Mouse (Mus musculus): ENCODE results near the gene Adamts18. TPM values are rescaled to one million over a fixed set of nuclear protein-coding genes. Genes with fewer than 3 reads are reported as not detected.

Adamts18 gene
- polyA plus RNA-seq, 1 experiment from 2014 or later: 3.0 TPM

DNA sequence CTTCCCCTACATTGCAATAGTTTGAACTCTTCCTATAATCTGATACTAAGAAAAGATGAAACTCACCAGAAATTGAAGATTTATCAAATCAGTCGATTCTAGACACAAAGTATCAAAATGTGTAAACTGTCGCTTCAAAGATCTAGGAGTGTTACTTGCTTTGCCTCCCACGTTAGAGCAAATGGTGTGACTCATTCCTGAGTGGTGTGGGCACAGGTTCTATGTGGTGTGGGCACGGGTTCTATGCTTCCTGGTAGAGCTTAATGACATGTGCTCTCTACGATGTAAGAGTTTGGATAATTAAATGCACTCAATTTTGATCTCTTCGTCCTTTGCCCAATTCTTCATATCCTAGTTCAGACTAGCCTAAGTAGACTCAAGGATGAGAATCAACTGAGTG lies 23.9 kb upstream of the Adamts18 start:
- Histone ChIP-seq H3K36me3 (ENCODE audit: control insufficient read depth, insufficient read depth, low read length) (no peaks in the 10 kb centered on the region), H3K4me1 (ENCODE audit: control insufficient read depth, insufficient read depth, low read length) (no peaks in the 10 kb centered on the region), H3K9me3 (ENCODE audit: control insufficient read depth, low read length) (no peaks in the 10 kb centered on the region), H3K4me3 (replicated peaks; ENCODE audit: low read depth, low read length) (no peak overlapping the region), H3K27ac (replicated peaks; ENCODE audit: low read depth, low read length) (no peak overlapping the region), H3K4me2 (ENCODE audit: low read length) (no peak overlapping the region), H3K27me3 (ENCODE audit: control insufficient read depth, insufficient read depth, low read length) (no peaks in the 10 kb centered on the region), H3K9ac (replicated peaks; ENCODE audit: low read length) (no peak overlapping the region)
- DNase-seq: no peak
- WGBS: 94% methylated on average over 6 of the region's 6 CpGs
- no peak for ATAC-seq (ENCODE audit: low FRiP score, low TSS enrichment)

DNA sequence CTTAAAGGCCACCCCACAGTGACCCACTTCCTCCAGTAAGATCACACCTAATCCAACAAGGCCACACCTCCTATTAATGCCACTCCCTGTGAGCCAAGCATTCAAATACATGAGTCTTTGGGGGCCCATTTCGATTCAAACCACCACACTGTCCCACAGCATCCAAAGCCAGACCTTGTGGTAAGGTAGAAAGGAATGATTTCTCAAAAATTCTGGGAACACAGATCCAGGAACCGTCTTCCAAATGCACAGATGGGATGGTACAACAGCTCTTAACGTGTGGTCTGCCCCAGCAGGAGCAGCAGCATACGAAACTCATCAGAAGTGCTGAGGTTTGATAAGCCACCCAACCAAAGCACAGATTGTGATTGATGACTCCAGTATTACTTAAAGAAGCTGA lies 18.0 kb upstream of the Adamts18 start:
- Histone ChIP-seq H3K27ac (replicated peaks; ENCODE audit: low read depth, low read length) (no peak overlapping the region), H3K9me3 (ENCODE audit: control insufficient read depth, low read length) (no peaks in the 10 kb centered on the region), H3K4me3 (replicated peaks; ENCODE audit: low read depth, low read length) (no peak overlapping the region), H3K4me1 (ENCODE audit: control insufficient read depth, insufficient read depth, low read length) (no peaks in the 10 kb centered on the region), H3K9ac (replicated peaks; ENCODE audit: low read length) (no peak overlapping the region), H3K36me3 (ENCODE audit: control insufficient read depth, insufficient read depth, low read length) (no peaks in the 10 kb centered on the region), H3K27me3 (ENCODE audit: control insufficient read depth, insufficient read depth, low read length) (no peaks in the 10 kb centered on the region), H3K4me2 (ENCODE audit: low read length) (no peak overlapping the region)
- DNase-seq: no peak
- no peak for ATAC-seq (ENCODE audit: low FRiP score, low TSS enrichment)
- 88% methylated on average over 4 of the region's 4 CpGs for WGBS

DNA sequence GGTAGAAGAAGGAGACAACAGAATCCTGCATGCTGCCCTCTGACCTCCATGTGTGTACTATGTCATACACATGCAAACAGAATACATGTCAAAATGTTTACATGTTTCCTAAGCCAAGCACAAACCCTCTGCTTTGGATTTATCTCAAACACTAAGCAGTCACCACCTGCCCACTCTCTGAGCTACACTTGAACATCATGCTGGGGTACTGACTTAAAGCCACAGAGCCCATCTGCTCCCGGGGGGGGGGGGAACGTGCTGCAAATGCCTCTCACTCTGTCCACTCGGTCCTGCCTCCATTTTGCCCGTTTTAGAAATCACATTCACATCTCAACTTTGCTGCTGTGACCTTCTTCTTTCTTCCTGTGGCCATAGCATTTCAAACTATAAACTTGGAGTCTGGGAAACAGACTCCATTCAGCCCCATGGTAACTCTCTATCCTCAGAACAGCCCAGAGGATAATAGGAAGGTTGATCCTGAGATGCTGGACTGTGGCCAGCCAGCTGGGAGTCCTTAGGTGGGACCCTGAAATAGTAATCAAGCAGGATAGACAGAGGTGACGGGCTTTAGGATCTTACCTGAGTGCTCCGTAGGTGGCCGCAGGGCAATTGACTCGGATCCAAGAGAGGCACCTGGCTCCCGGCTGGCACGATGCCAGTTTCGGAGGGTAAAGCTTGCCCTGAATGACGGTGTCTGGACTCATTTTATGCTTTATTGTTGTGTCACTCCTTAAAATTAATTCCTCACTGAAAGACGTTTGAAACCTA lies 17.0 kb upstream of the Adamts18 start:
- peak; percentile 28 for DNase-seq
- no peaks in the 10 kb centered on the region for H3K27me3 ChIP-seq (ENCODE audit: control insufficient read depth, insufficient read depth, low read length)
- H3K4me1 ChIP-seq (ENCODE audit: control insufficient read depth, insufficient read depth, low read length): no peaks in the 10 kb centered on the region
- no peak overlapping the region for H3K4me2 ChIP-seq (ENCODE audit: low read length)
- H3K27ac ChIP-seq (replicated peaks; ENCODE audit: low read depth, low read length): no peak overlapping the region
- H3K4me3 ChIP-seq (replicated peaks; ENCODE audit: low read depth, low read length): no peak overlapping the region
- H3K36me3 ChIP-seq (ENCODE audit: control insufficient read depth, insufficient read depth, low read length): no peaks in the 10 kb centered on the region
- no peak for ATAC-seq (ENCODE audit: low FRiP score, low TSS enrichment)
- no peaks in the 10 kb centered on the region for H3K9me3 ChIP-seq (ENCODE audit: control insufficient read depth, low read length)
- H3K9ac ChIP-seq (replicated peaks; ENCODE audit: low read length): no peak overlapping the region
- 74% methylated on average over 13 of the region's 13 CpGs for WGBS

DNA sequence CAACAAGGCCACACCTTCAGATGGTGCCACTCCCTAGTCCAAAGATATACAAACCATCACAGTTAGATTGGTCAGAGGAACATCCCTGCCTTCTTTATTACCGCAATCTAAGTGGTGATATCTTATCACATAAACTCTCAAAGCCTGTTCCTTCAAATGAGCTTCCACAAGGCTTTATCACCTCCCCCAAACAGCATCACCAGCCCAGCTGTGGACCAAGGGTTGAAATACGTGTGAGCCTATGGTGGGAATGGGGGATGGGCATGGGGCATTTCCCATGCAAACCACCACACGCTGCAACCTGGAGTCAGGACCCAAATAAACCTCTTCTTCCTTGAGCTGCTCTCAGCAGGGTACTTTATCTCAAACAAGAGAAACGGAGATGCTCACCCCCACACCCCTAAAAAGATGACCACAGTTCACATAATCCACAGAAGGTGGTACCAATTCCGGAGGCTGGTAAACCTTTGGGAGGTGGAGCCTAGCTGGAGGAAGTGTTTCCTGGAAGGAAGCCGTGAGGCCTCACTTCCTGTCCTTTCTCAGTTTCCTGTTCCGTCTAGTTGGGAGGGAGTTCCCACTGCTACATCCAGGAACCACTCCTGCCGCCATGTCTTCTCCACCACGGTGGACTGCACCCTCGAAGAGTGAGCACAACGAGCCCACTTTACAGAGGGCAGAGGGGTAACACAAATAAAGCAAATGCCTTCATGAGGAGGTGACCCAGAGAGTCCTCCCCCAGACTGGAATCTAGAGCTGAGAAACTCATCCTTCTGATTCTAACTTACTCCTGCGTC lies 11.5 kb upstream of the Adamts18 start:
- Histone ChIP-seq H3K4me3 (replicated peaks; ENCODE audit: low read depth, low read length) (no peak overlapping the region), H3K4me2 (ENCODE audit: low read length) (no peak overlapping the region), H3K36me3 (ENCODE audit: control insufficient read depth, insufficient read depth, low read length) (no peaks in the 10 kb centered on the region), H3K27ac (replicated peaks; ENCODE audit: low read depth, low read length) (no peak overlapping the region), H3K4me1 (ENCODE audit: control insufficient read depth, insufficient read depth, low read length) (no peaks in the 10 kb centered on the region), H3K27me3 (ENCODE audit: control insufficient read depth, insufficient read depth, low read length) (no peaks in the 10 kb centered on the region), H3K9me3 (ENCODE audit: control insufficient read depth, low read length) (no peaks in the 10 kb centered on the region), H3K9ac (replicated peaks; ENCODE audit: low read length) (no peak overlapping the region)
- DNase-seq (no peak), ATAC-seq (ENCODE audit: low FRiP score, low TSS enrichment) (no peak)
- WGBS: 92% methylated on average over 12 of the region's 12 CpGs

DNA sequence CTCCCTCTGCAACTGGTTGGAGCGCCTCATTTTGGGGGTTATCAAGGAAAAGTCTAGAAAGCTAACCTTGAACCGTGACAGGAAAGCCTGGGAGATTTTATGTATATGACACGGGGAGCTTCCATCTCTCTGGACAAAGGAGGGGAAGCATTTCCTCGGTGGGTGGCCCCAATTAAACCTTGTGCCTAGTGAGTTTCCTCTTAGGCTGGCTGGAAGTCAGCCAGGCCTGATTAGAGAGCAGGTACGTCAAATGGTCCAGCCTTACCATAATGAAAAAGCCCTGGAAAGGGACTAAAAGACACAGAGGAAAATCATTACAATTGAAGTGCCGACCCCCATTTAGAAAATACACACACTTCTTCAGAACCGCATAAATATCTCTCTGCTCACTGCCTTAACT lies 10.3 kb upstream of the Adamts18 start:
- Histone ChIP-seq H3K9me3 (ENCODE audit: control insufficient read depth, low read length) (no peaks in the 10 kb centered on the region), H3K4me1 (ENCODE audit: control insufficient read depth, insufficient read depth, low read length) (no peaks in the 10 kb centered on the region), H3K4me3 (replicated peaks; ENCODE audit: low read depth, low read length) (no peak overlapping the region), H3K9ac (replicated peaks; ENCODE audit: low read length) (no peak overlapping the region), H3K4me2 (ENCODE audit: low read length) (no peak overlapping the region), H3K27me3 (ENCODE audit: control insufficient read depth, insufficient read depth, low read length) (no peaks in the 10 kb centered on the region), H3K36me3 (ENCODE audit: control insufficient read depth, insufficient read depth, low read length) (no peaks in the 10 kb centered on the region), H3K27ac (replicated peaks; ENCODE audit: low read depth, low read length) (no peak overlapping the region)
- no peak for DNase-seq
- 59% methylated on average over 7 of the region's 7 CpGs for WGBS
- ATAC-seq (ENCODE audit: low FRiP score, low TSS enrichment): no peak

DNA sequence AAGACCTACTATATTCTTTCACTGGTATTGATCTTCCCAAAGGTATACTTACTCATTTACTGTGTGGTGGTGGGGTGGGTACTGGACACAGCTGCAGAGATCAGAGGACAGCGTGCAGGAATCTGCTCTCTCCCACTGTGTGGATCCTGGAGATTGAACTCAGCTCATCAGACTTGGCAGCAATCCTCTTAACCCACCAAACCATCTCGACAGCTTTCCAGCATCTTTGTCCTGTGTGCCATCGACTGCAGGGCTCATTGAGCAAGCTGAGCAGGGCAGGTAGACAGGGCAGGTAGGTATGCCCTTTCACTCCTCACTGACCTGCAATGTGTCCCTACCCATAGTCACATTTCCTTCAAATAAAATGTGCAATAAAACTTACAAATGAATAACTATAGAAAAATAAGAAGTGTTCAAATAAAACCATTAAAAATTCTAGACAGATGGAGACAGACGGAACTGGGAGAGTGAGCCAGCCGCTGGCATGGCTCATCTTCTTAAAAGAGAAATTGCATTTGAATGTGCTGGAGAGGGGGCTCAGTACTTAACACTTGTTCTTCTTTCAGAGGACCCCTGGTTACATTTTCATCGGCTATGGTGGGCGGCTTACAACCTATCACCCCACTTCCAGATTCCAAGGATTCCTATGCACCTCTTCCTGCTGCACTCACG lies 6.2 kb upstream of the Adamts18 start:
- no peaks in the 10 kb centered on the region for H3K4me1 ChIP-seq (ENCODE audit: control insufficient read depth, insufficient read depth, low read length)
- 81% methylated on average over 8 of the region's 8 CpGs for WGBS
- no peak overlapping the region for H3K4me2 ChIP-seq (ENCODE audit: low read length)
- ATAC-seq (ENCODE audit: low FRiP score, low TSS enrichment) (no peak), DNase-seq (no peak)
- no peak overlapping the region for H3K4me3 ChIP-seq (replicated peaks; ENCODE audit: low read depth, low read length)
- H3K9me3 ChIP-seq (ENCODE audit: control insufficient read depth, low read length): 0 out of 2 replicates have a peak, but pooled peaks cover 2% of the 10 kb centered on the region
- no peak overlapping the region for H3K9ac ChIP-seq (replicated peaks; ENCODE audit: low read length)
- H3K27ac ChIP-seq (replicated peaks; ENCODE audit: low read depth, low read length): no peak overlapping the region
- no peaks in the 10 kb centered on the region for H3K36me3 ChIP-seq (ENCODE audit: control insufficient read depth, insufficient read depth, low read length)
- H3K27me3 ChIP-seq (ENCODE audit: control insufficient read depth, insufficient read depth, low read length): peaks cover 5% of the 10 kb centered on the region; the same call in 1 of the 2 replicates

DNA sequence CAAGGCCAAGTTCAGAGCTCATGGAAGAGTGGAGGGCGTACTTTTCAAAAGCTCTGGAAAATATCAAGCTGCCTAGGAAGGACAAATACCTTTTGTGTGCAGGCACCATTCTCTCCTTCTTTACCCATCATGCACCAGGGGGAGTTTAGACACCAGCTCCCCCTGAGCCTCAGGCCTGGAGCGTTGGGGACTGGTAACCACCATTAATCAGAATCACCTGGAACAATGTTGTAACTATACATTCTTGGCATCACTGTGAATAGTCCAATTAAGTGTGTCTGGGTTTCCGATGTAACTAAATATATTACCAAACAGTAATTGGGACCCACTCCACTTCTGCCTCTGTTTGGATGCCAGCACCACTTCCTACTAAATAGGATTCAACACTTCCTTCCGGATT lies 5.2 kb upstream of the Adamts18 start:
- DNase-seq: no peak
- WGBS: 84% methylated on average over 4 of the region's 4 CpGs

DNA sequence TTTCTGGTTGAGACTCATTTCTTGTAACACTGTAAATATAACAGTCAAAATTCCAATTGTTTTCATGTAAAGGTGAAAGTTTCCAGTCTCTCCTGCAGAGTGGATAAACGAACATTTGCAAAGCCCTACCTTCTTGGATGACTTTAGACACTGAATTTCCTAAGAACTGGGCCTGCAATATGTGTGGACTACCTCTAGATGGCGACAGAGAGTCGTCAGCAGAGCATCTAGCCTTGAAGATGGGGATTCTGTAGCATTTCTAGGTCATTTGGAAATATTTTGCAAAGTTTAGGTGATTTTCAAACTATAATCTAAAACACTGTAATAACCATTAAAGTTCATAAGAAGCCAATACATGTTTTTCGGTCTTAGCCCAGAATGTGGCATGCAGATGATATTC lies 3.1 kb upstream of the Adamts18 start:
- Histone ChIP-seq H3K4me2 (ENCODE audit: low read length) (no peak overlapping the region), H3K4me3 (replicated peaks; ENCODE audit: low read depth, low read length) (no peak overlapping the region), H3K9me3 (ENCODE audit: control insufficient read depth, low read length) (0 out of 2 replicates have a peak, but pooled peaks cover 2% of the 10 kb centered on the region), H3K27me3 (ENCODE audit: control insufficient read depth, insufficient read depth, low read length) (peaks cover 14% of the 10 kb centered on the region; the same call in 1 of the 2 replicates), H3K9ac (replicated peaks; ENCODE audit: low read length) (no peak overlapping the region), H3K36me3 (ENCODE audit: control insufficient read depth, insufficient read depth, low read length) (no peaks in the 10 kb centered on the region), H3K4me1 (ENCODE audit: control insufficient read depth, insufficient read depth, low read length) (no peaks in the 10 kb centered on the region), H3K27ac (replicated peaks; ENCODE audit: low read depth, low read length) (no peak overlapping the region)
- 45% methylated on average over 4 of the region's 4 CpGs for WGBS
- DNase-seq (peak; percentile 31), ATAC-seq (ENCODE audit: low FRiP score, low TSS enrichment) (no peak)

More for the DNA sequence above, 5.2 kb upstream of the Adamts18 start:
- ATAC-seq (ENCODE audit: low FRiP score, low TSS enrichment): no peak
- Histone ChIP-seq H3K36me3 (ENCODE audit: control insufficient read depth, insufficient read depth, low read length) (no peaks in the 10 kb centered on the region), H3K27me3 (ENCODE audit: control insufficient read depth, insufficient read depth, low read length) (peaks cover 8% of the 10 kb centered on the region; the same call in 1 of the 2 replicates), H3K4me1 (ENCODE audit: control insufficient read depth, insufficient read depth, low read length) (no peaks in the 10 kb centered on the region), H3K4me3 (replicated peaks; ENCODE audit: low read depth, low read length) (no peak overlapping the region), H3K9ac (replicated peaks; ENCODE audit: low read length) (no peak overlapping the region), H3K9me3 (ENCODE audit: control insufficient read depth, low read length) (0 out of 2 replicates have a peak, but pooled peaks cover 2% of the 10 kb centered on the region), H3K4me2 (ENCODE audit: low read length) (no peak overlapping the region), H3K27ac (replicated peaks; ENCODE audit: low read depth, low read length) (no peak overlapping the region)

All from midbrain, embryonic 14.5 days (tissue).